Comparison of ENCODE assay signal across 27 mouse cellular contexts in genomic region chr6:128581508-128581907, GRCm38 (mm10). TPM values are rescaled to one million over a fixed set of nuclear protein-coding genes. Genes with fewer than 3 reads are reported as not detected.
DNase-seq lines count a peak whose midpoint lies in the region; ATAC-seq and TF ChIP-seq lines count a peak whose summit lies in the region.
"Had no signal": no experiment of that assay in that cellular context is flagged by ENCODE, and none has a peak within 500 bp of the region (broad histone marks: within the 10 kb centered on the region; RNA-seq: fewer than 3 reads in every experiment).

TSS of gene A2ml1 (minus strand) at chr6:128581608.

- TF ChIP-seq EP300 in liver, postnatal 0 days (IDR thresholded peaks at IDR 0.05; ENCODE audit: low read depth) = no peak

- H3K36me3 ChIP-seq in heart, embryonic 11.5 days (ENCODE audit: control insufficient read depth, insufficient read depth, low read length) = no peaks in the 10 kb centered on the region
- H3K36me3 ChIP-seq in liver, postnatal 0 days (replicated peaks; ENCODE audit: insufficient read depth, low read length) = no peaks in the 10 kb centered on the region
- H3K36me3 ChIP-seq in liver, embryonic 11.5 days (ENCODE audit: control insufficient read depth, insufficient read depth, low read length) = no peaks in the 10 kb centered on the region
- no peaks in the 10 kb centered on the region for H3K36me3 ChIP-seq in limb, embryonic 10.5 days
- H3K36me3 ChIP-seq: forebrain, embryonic 12.5 days; heart, embryonic 15.5 days; hindbrain, embryonic 15.5 days; limb, embryonic 13.5 days; midbrain, embryonic 10.5 days; stomach, embryonic 15.5 days had no signal

- no peak for TF ChIP-seq CTCF in liver, postnatal 0 days (IDR thresholded peaks at IDR 0.05; ENCODE audit: low read depth)

- WGBS in heart, embryonic 11.5 days (ENCODE audit: insufficient replicate concordance) = 71% methylated on average over 11 of the region's 11 CpGs
- WGBS in liver, postnatal 0 days (ENCODE audit: insufficient replicate concordance) = 57% methylated on average over 11 of the region's 11 CpGs
- 66% methylated on average over 11 of the region's 11 CpGs for WGBS in liver, embryonic 11.5 days
- WGBS in limb, embryonic 10.5 days = 72% methylated on average over 11 of the region's 11 CpGs

- H3K9ac ChIP-seq in heart, embryonic 11.5 days (ENCODE audit: low read depth, low read length) = no peak within 1 kb of the TSS
- H3K9ac ChIP-seq in liver, postnatal 0 days (replicated peaks) = no peak within 1 kb of the TSS
- no peak within 1 kb of the TSS for H3K9ac ChIP-seq in liver, embryonic 11.5 days (ENCODE audit: low read depth, low read length)
- H3K9ac ChIP-seq: forebrain, embryonic 12.5 days; heart, embryonic 15.5 days; hindbrain, embryonic 15.5 days; limb, embryonic 13.5 days; lung, embryonic 14.5 days; stomach, embryonic 15.5 days had no signal

- no peaks in the 10 kb centered on the region for H3K27me3 ChIP-seq in heart, embryonic 11.5 days (ENCODE audit: control insufficient read depth, insufficient read depth, low read length)
- H3K27me3 ChIP-seq in liver, postnatal 0 days (ENCODE audit: insufficient read depth, low read length) = no peaks in the 10 kb centered on the region
- H3K27me3 ChIP-seq in liver, embryonic 11.5 days (replicated peaks; ENCODE audit: control insufficient read depth, insufficient read depth, low read length) = no peaks in the 10 kb centered on the region
- no peaks in the 10 kb centered on the region for H3K27me3 ChIP-seq in limb, embryonic 10.5 days (ENCODE audit: low read depth, poor library complexity, severe bottlenecking)
- H3K27me3 ChIP-seq: forebrain, embryonic 12.5 days; heart, embryonic 15.5 days; hindbrain, embryonic 15.5 days; limb, embryonic 13.5 days; stomach, embryonic 15.5 days had no signal

- H3K4me3 ChIP-seq in heart, embryonic 11.5 days (ENCODE audit: low read depth, low read length) = no peak within 1 kb of the TSS
- H3K4me3 ChIP-seq in liver, postnatal 0 days (ENCODE audit: low read depth, low read length) = no peak within 1 kb of the TSS
- H3K4me3 ChIP-seq in liver, embryonic 11.5 days (ENCODE audit: low read depth, low read length) = no peak within 1 kb of the TSS
- no peak within 1 kb of the TSS for H3K4me3 ChIP-seq in limb, embryonic 10.5 days
- H3K4me3 ChIP-seq: forebrain, embryonic 12.5 days; heart, adult 2 months; heart, embryonic 15.5 days; hindbrain, embryonic 15.5 days; limb, embryonic 13.5 days; midbrain, embryonic 10.5 days; stomach, embryonic 15.5 days had no signal

- no peak for ATAC-seq in heart, embryonic 11.5 days (replicated peaks; ENCODE audit: insufficient number of reproducible peaks, low FRiP score, low TSS enrichment)
- ATAC-seq in liver, postnatal 0 days = no peak
- no peak for ATAC-seq in liver, embryonic 11.5 days (replicated peaks; ENCODE audit: low FRiP score)
- ATAC-seq: intestine, embryonic 16.5 days had no signal

- H3K4me2 ChIP-seq in heart, embryonic 11.5 days = no peak within 1 kb of the TSS
- no peak within 1 kb of the TSS for H3K4me2 ChIP-seq in liver, postnatal 0 days (ENCODE audit: low read depth, low read length)
- no peak within 1 kb of the TSS for H3K4me2 ChIP-seq in liver, embryonic 11.5 days
- H3K4me2 ChIP-seq: forebrain, embryonic 12.5 days; heart, embryonic 15.5 days; hindbrain, embryonic 15.5 days; limb, embryonic 13.5 days; lung, embryonic 14.5 days; stomach, embryonic 15.5 days had no signal

- no peak within 1 kb of the TSS for H3K27ac ChIP-seq in heart, embryonic 11.5 days (ENCODE audit: low read depth, low read length)
- H3K27ac ChIP-seq in liver, postnatal 0 days (ENCODE audit: low read depth) = no peak within 1 kb of the TSS
- H3K27ac ChIP-seq in liver, embryonic 11.5 days (ENCODE audit: low read depth, low read length) = no peak within 1 kb of the TSS
- no peak within 1 kb of the TSS for H3K27ac ChIP-seq in limb, embryonic 10.5 days
- H3K27ac ChIP-seq: forebrain, embryonic 12.5 days; heart, adult 2 months; heart, embryonic 15.5 days; hindbrain, embryonic 15.5 days; limb, embryonic 13.5 days; macrophage; midbrain, embryonic 10.5 days; stomach, embryonic 15.5 days had no signal

- DNase-seq in heart, adult 11 months = peak; percentile 40
- DNase-seq in layer of hippocampus, postnatal 36 days = no peak
- no peak for DNase-seq in layer of hippocampus, adult 8-10 months (ENCODE audit: low spot score in 2 of 2)
- DNase-seq in liver, postnatal 0 days = no peak
- no peak for DNase-seq in liver, embryonic 11.5 days (ENCODE audit: low spot score)
- no peak for DNase-seq in limb, embryonic 10.5 days (ENCODE audit: low spot score)
- DNase-seq: adrenal gland, postnatal 25 days; cerebellum, adult 11 months; cerebellum, postnatal 25 days; gastrocnemius, postnatal 10 days; heart, adult 2 months; heart, postnatal 4 days; lung, embryonic 14.5 days; right cerebral cortex, postnatal 25 days; thymus, adult 18-20 months; thymus, postnatal 4 days had no signal

- H3K4me1 ChIP-seq in heart, embryonic 11.5 days (ENCODE audit: control insufficient read depth, insufficient read depth, low read length) = no peaks in the 10 kb centered on the region
- H3K4me1 ChIP-seq in liver, postnatal 0 days (ENCODE audit: insufficient read depth) = peaks cover 5% of the 10 kb centered on the region; the same call in 1 of the 2 replicates
- H3K4me1 ChIP-seq in liver, embryonic 11.5 days (replicated peaks; ENCODE audit: control insufficient read depth, insufficient read depth, low read length) = no peaks in the 10 kb centered on the region
- peaks cover 7% of the 10 kb centered on the region; the same call in 1 of the 2 replicates for H3K4me1 ChIP-seq in limb, embryonic 10.5 days
- H3K4me1 ChIP-seq: forebrain, embryonic 12.5 days; heart, embryonic 15.5 days; hindbrain, embryonic 15.5 days; limb, embryonic 13.5 days; midbrain, embryonic 10.5 days; stomach, embryonic 15.5 days had no signal

- H3K9me3 ChIP-seq in heart, embryonic 11.5 days (replicated peaks; ENCODE audit: control insufficient read depth, low read length) = no peaks in the 10 kb centered on the region
- no peaks in the 10 kb centered on the region for H3K9me3 ChIP-seq in liver, postnatal 0 days (ENCODE audit: low read length)
- H3K9me3 ChIP-seq in liver, embryonic 11.5 days (ENCODE audit: control insufficient read depth, low read length) = no peaks in the 10 kb centered on the region
- no peaks in the 10 kb centered on the region for H3K9me3 ChIP-seq in limb, embryonic 10.5 days (replicated peaks)
- H3K9me3 ChIP-seq: forebrain, embryonic 12.5 days; heart, embryonic 15.5 days; hindbrain, embryonic 15.5 days; limb, embryonic 13.5 days; midbrain, embryonic 10.5 days; stomach, embryonic 15.5 days had no signal

RNA-seq across cellular contexts. Expression of gene A2ml1, which starts in this region (rescaled TPM):
- polyA plus RNA-seq in heart, embryonic 11.5 days (2014; fragmentation: Nextera tagmentation; extraction: Ambion mirVana) = 0.32 TPM in 1 of 2 replicates, not detected in the other
- 10 to 100 TPM; 12.1 to 13.3 TPM for total RNA-seq in layer of hippocampus, postnatal 36 days (2021)
- 10 to 100 TPM in 2 of 4 experiments, 1 to 10 TPM in 2; 7.2 to 13.6 (median 10.1) TPM for total RNA-seq in layer of hippocampus, adult 8-10 months (2022)
- polyA plus RNA-seq in liver, postnatal 0 days (2015; fragmentation: Nextera tagmentation; extraction: Ambion mirVana) = 29.7 and 30.6 TPM in 2 replicates
- 0.45 and 1.3 TPM in 2 replicates for polyA plus RNA-seq in liver, embryonic 11.5 days (2014; fragmentation: Nextera tagmentation; extraction: Ambion mirVana)
- 0.03 TPM in 1 of 2 replicates, not detected in the other for polyA plus RNA-seq in limb, embryonic 10.5 days (2016; fragmentation: Nextera tagmentation; extraction: Ambion mirVana)
- total RNA-seq: adrenal gland, postnatal 25 days; CH12.LX; gastrocnemius, postnatal 10 days; heart, adult 2 months had no signal
- polyA plus RNA-seq: limb, embryonic 13.5 days; macrophage; midbrain, embryonic 10.5 days; spleen, adult 2 months had no signal

Comparison
In these comparisons a context has a peak if more than half of its experiments do, and no peak if none do; other contexts are left out.
1. RNA of gene A2ml1 (polyA plus RNA-seq): 29.7 to 30.6 TPM in liver, postnatal 0 days; 0.45 to 1.3 TPM in liver, embryonic 11.5 days, 0.03 TPM in limb, embryonic 10.5 days and 0.32 TPM in heart, embryonic 11.5 days; every median in the first group is over 10 times any median in the second.